Mouse (Mus musculus) gastrocnemius, postnatal 25 days (tissue): ENCODE results near the gene Gm35315. TPM values are rescaled to one million over a fixed set of nuclear protein-coding genes. Genes with fewer than 3 reads are reported as not detected.
"Not testable (repeated sequence)": the region's sequence is repeated elsewhere in the genome, so short reads cannot be mapped to it uniquely, and the experiment has no call there.

Experiments used
- DNase-seq: peaks from one replicate; pipeline ENCODE4 v3.0.0; 2022
- total RNA-seq, 2 experiments: library from RNA; stranded (reverse); gene quantifications; 1 replicate in 1 of 2; 2 replicates in 1 of 2; pipeline ENCODE4 v1.2.3; 2021

Gm35315 gene
- total RNA-seq, 2 experiments from 2014 or later = 0.21 to 0.26 TPM

DNA sequence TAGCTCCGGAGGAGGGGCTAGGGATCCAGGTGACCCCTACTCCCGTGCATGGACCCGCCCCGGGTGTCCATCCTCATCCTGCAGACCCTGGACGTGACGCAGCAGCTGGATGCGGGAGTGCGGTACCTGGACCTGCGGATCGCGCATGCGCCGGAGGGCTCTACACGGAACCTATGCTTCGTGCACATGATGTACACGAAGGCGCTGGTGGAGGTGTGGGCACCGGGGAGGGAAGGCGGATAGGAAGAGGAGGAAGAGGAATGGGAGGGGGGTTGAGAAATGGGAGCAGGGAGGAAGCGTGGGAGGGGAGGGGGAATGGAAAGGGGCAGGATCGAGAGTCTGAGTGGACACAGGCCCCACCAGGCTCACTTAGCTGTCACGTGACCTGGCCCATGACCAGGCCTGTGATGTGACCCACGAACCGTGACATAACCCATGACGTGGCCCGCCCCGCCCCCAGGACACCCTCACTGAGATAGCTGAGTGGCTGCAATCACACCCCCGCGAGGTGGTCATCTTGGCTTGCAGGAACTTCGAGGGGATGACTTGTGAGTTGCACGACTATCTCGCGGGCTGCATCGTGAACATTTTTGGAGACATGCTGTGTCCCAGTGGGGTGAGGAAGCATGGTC, 7.6 kb upstream of the Gm35315 start:
- no peak for DNase-seq

DNA sequence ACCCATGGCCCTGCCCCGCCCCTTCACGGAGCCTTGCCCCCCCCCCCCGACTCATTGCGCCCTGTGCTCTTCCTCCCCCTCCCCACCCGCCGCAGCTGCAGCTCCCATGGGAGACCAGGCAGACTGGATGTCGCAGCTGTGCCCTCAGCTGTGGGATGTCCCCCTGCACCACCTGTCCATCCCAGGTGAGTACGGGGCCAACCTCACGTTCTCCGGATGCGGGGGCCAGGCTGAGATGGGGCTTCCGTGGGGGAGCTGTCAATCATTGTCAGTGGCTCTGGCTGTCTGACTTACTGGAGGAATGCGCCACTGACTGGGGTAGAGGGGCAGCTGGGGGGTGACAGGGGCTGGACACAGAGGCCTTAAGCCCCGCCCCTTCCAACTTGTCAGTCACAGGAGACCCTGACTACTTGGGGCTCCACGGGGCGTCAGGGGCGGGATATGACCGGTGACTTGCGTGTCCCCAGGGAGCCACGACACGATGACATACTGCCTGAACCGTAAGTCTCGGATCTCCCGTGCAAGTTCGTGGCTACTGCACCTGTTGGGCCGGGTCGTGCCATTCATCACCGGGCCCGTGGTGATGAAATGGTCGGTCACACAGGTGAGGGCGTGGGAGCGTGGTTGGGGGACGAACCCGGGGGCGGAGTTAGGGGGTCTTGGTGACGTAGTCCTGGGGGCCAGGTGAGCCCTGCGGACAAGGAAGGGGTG, 6.9 kb upstream of the Gm35315 start:
- no peak for DNase-seq

DNA sequence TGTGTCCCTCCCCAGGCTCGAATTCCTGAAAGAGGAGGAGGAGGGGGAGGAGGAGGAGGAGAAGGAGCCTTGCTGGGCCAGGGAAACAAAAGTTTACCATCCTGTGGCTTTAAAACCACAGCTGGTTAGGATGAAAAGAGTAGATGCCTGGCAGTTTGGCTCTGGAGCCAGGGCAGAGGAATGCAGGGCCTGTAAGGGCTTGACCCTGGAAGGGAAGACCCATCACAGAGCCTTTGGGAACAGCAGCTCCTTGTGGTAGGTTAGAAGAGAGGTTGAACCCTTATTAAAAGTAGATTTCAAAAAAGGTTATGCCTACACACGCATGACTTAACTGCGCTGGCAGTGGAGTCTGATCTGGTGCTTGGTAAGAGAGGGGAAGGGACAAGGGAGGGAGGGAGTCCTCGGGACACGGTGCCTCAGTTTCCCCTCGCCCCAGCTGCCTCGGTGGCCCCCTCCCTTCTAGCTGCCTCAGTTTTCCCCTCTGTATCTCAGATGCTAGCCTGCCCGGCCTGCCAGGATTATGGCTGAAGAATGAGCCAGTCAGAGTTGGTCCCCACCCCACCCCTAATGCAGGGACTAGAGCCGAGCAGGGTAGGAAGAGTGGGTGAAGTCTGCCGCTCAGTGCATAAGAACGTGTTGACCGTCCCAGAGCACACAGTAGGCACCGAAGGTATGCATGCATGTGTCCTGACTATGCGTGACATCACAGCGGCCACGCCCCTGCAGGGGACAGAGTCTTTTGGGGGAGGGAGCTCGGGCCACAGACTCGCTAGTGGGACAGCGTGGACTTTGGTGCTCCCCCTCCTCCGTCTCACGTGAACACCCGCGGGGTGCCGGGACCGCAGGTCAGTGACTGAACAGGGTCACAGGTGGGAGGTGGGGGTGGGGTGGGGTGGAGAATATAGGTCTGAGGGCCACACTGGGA, 5.7 kb upstream of the Gm35315 start, which contains the start of gene Plcxd1:
Plcxd1 (plus strand) TSS at position 314 of the 925 bp plus-strand sequence.
- no peak for DNase-seq

DNA sequence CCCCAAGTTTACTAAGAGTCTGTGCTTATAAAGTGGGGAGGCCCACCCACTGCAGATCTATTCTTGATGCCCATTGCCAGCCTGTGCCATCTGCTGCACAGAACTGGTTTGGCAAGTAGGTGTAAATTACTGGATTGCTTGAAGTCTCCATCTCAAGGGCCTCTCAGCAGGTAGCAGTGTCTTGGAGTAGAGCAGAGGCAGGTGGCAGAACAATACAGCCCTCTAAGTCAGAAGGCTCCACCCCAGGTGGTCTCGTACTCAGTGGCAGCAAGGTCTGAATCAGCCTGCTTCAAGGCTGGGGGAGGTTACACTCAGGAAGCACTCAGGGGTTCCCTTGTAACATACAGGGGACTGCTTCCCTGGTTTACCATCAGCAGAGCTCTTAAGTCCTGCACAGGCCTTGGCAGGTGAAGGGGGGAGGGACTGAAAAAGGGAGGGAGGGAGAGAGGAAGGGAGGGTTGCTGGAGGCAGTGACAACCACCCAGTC, 4.8 kb upstream of the Gm35315 start:
- no peak for DNase-seq

DNA sequence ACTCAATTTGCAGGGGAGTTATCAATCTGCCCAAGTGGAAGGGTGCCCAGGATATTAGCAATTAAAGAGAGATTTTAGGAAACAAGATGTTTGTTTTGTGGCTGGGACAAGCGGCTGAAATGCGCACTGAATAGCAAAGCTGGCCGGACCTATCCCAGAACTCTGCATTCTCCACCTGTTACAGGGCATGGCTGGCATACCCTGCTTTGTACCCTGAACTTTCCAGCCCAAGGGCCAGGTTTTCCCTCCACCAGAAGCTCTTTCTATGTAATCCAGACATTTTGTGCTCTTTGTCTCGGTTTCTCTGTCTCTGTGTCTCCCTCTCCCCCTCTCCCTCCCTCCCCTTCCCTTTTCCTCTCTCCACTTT, 610 bp upstream of the Gm35315 start:
- DNase-seq = no peak

DNA sequence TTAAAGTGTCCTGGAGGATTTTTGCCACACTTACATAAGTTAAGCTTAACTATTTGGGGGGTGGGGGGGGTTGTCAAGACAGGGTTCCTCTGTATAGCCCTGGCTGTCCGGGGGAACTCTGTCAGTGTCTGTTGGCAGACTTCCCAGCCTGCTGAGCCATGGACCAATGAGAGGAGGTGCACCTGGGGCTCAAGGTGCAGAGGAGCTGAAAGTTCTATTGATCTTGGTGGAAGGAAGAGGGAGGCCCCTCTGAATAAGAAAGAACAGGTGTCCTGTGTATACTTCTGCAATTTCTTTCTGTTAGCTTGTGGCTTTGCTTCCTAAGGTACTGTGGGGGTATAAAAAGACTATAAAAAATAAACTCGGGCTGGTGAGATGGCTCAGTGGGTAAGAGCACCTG, 2.7 kb downstream of the Gm35315 start:
- no peak for DNase-seq

DNA sequence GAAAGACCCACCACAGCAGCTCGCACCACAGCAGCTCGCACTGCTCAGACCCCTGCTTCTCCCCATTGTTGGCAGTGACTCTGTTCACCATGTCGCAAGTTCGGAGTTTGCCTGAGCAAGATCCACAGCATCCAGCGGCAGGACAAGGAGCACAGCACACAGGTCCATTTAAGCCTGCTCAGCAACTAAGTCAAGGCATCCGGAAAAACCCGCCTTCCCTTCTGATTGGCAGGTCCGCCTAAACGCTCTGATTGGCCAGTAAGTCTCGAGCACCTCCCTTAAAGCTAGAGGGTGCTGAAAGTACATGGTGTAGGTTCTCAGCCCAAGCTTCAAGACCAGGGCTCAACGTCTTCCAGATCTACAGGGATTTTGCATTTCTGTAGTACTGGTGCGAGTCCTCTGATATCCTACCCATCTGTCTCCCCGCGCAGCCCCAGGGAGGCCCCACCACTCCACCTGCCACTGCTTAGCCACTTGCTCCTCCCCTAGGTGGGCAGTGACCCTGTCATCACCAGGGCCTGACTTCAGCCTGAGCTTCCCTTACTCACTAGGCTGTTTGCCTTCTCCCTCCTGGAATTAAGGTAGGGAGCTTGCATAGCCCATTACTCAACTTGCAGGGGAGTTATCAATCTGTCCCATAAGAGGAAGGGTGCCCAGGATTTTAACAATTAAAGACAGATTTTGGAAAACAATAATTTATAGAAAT, 7.9 kb downstream of the Gm35315 start:
- DNase-seq = no peak

DNA sequence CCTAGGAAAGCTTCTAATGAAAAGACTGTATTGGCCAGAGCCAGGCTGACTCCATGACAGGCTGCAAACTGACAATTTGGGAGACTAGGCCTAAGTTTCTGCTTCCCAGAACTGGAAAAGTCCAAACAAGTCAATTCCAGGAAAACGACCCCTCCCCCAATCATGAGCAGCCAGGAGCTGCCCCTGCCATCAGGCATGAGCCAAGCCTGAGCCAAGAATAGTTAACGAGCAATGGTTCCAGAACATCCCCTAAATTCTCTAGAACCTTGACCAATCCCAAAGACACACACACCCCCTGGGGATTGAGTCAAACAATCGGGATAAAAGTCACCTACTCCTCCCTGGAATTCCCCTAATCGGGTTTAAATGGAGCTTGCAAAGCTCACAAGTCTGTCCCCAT, 11.3 kb downstream of the Gm35315 start:
- no peak for DNase-seq

DNA sequence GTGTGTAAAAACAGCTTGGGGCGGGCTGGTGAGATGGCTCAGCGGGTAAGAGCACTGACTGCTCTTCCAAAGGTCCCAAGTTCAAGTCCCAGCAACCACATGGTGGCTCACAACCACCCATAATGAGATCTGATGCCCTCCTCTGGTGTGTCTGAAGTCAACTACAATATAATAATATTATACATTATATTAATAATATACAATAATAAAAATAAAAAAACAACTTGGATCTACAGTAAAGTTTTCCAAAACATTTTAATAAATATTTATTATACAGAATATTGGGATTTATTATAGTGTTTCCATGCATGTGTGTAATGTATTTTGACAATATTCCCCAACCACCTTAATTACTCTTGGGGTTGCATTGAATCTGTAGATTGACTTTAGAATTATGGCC, 21.8 kb downstream of the Gm35315 start, which contains the start of gene Gm17655:
Gm17655 (minus strand) TSS at position 101 of the 400 bp plus-strand sequence.
- not testable (repeated sequence) for DNase-seq

DNA sequence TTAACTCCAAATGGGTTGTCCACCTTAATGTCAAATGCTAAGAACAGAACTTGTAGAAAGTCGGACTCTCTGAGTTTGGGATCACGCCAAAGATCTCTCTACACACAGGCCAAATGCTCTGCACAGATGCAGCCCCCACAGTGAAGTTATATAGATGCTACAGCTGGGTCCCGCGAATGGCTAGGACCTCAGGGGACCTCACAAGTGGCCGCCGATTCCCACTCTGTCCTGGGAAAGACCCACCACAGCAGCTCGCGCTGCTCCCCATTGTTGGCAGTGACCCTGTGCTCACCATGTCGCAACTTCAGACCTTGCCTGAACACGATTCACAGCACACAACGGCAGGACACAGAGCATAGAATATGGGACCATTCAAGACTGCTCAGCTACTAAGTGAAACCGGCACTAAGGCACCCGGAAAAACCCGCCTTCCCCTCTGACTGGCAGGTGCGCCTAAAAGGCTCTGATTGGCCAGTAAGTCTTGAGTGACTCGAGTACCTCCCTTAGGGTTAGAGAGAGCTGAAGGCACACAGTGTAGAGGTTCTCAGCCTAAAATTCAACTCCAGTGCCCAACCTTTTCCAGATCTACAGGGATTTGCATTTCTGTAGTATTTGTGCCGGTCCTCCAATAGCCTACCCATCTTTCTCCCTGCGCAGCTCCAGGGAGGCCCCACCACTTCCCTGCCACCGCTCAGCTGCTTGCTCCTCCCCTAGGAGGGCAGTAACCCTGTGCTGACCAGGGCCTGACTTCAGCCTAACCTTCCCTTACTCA, 36.4 kb downstream of the Gm35315 start:
- peak; percentile 79 for DNase-seq

Other genes starting within 250 kb of the Gm35315 start
- gene Gm15446, start 171.0 kb downstream of the Gm35315 start, total RNA-seq = 1 to 10 TPM; 4.1 to 4.5 TPM
- gene Zfp932, start 97.9 kb downstream of the Gm35315 start, total RNA-seq = 1 to 10 TPM; 7.1 to 8.5 TPM
- gene Gm17655, start 21.9 kb downstream of the Gm35315 start, total RNA-seq = 1 to 10 TPM in 1 of 2 experiments, under 1 TPM in 1; 0.64 to 1.7 TPM
- gene Plcxd1, start 5.5 kb upstream of the Gm35315 start, total RNA-seq = not detected
- gene Gtpbp6, start 13.8 kb upstream of the Gm35315 start, total RNA-seq = 10 to 100 TPM; 12.3 to 13.4 TPM
- 1 to 10 TPM; 3.1 to 3.8 TPM for gene Zfp605, start 15.7 kb upstream of the Gm35315 start, total RNA-seq
- 10 to 100 TPM; 14.5 to 15.7 TPM for gene Chfr, start 41.4 kb upstream of the Gm35315 start, total RNA-seq
- gene Golga3, start 82.3 kb upstream of the Gm35315 start, total RNA-seq = 10 to 100 TPM; 38.0 to 40.6 TPM
- 10 to 100 TPM; 24.3 to 24.4 TPM for gene Ankle2, start 136.6 kb upstream of the Gm35315 start, total RNA-seq
- 10 to 100 TPM; 21.8 to 24.1 TPM for gene Pgam5, start 175.5 kb upstream of the Gm35315 start, total RNA-seq
- 10 to 100 TPM; 45.2 to 46.4 TPM for gene Pxmp2, start 191.8 kb upstream of the Gm35315 start, total RNA-seq
- gene Pole, start 191.9 kb upstream of the Gm35315 start, total RNA-seq = 1 to 10 TPM in 1 of 2 experiments, under 1 TPM in 1; 0.92 to 1.4 TPM
- not detected for gene P2rx2, start 248.8 kb upstream of the Gm35315 start, total RNA-seq